Mouse (Mus musculus): ENCODE results near the gene Nrap.
A peak's percentile ranks its signal among the peaks of the same experiment; 100 is the strongest.

GRCm38 (mm10) chr19:56294654-56295399 lies 95.0 kb downstream of the Nrap start:
- TF ChIP-seq CTCF (IDR thresholded peaks at IDR 0.05; ENCODE audit: low read depth) (peak; percentile 84), EP300 (IDR thresholded peaks at IDR 0.05; ENCODE audit: low read depth) (no peak)
